Comparison of ENCODE assay signal across 18 mouse cellular contexts in the genomic region with DNA sequence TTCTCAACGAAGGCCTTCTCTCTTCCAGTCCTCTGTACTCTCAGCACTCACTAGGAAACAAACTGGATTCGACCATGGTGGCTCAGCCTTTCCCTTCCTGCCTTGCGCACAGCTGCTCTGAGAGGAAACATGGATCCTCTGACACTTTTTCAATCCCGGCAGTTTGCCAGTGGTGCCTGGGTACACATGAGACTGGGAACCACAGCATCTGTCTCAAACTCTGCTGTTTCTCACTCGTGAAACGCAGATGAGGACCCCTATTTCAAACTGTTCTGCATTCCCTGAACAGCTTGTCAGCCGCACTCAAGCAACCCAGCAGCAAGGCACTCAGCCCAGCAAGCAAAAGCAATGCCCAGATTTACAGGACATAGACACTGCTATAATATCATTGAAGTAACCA.
A peak's percentile ranks its signal among the peaks of the same experiment; 100 is the strongest.
DNase-seq lines count a peak whose midpoint lies in the region; ATAC-seq and TF ChIP-seq lines count a peak whose summit lies in the region.
"Had no signal": no experiment of that assay in that cellular context is flagged by ENCODE, and none has a peak within 500 bp of the region (broad histone marks: within the 10 kb centered on the region; RNA-seq: fewer than 3 reads in every experiment).

No protein-coding gene starts in this region.

- no peaks in the 10 kb centered on the region for H3K4me1 ChIP-seq in forebrain, postnatal 0 days (ENCODE audit: insufficient read depth)
- H3K4me1 ChIP-seq in forebrain, embryonic 11.5 days (replicated peaks; ENCODE audit: control insufficient read depth, insufficient read depth, low read length): no peaks in the 10 kb centered on the region
- H3K4me1 ChIP-seq: embryonic facial prominence, embryonic 12.5 days; forebrain, embryonic 13.5 days; heart, embryonic 10.5 days; hindbrain, embryonic 13.5 days had no signal

- H3K27me3 ChIP-seq in forebrain, postnatal 0 days (ENCODE audit: insufficient read depth, low read length): no peaks in the 10 kb centered on the region
- H3K27me3 ChIP-seq in forebrain, embryonic 11.5 days (ENCODE audit: control insufficient read depth, insufficient read depth, low read length): no peaks in the 10 kb centered on the region
- H3K27me3 ChIP-seq: embryonic facial prominence, embryonic 12.5 days; forebrain, embryonic 13.5 days; hindbrain, embryonic 13.5 days had no signal

- no peak overlapping the region for H3K9ac ChIP-seq in forebrain, postnatal 0 days
- H3K9ac ChIP-seq in forebrain, embryonic 11.5 days (ENCODE audit: low read length): no peak overlapping the region
- H3K9ac ChIP-seq: embryonic facial prominence, embryonic 12.5 days; forebrain, embryonic 13.5 days; hindbrain, embryonic 13.5 days had no signal

- peak; percentile 35 for DNase-seq in forebrain, postnatal 0 days
- no peak for DNase-seq in forebrain, embryonic 11.5 days (ENCODE audit: low spot score)
- peak; percentile 30 to 41 for DNase-seq in layer of hippocampus, postnatal 14 days (ENCODE audit: low spot score in 2 of 2)
- DNase-seq in layer of hippocampus, adult 9-11 months: no peak
- peak; percentile 73 to 78 for DNase-seq in right cerebral cortex, postnatal 10 days (ENCODE audit: low spot score in 2 of 2)
- DNase-seq in right cerebral cortex, adult 2 months (ENCODE audit: low spot score in 2 of 2): no peak
- no peak for DNase-seq in ovary, postnatal 10 days (ENCODE audit: low spot score)
- DNase-seq: adrenal gland, postnatal 10 days; cerebellum, adult 11-12 months; cerebellum, adult 9-10 months; cerebellum, postnatal 25 days; gastrocnemius, postnatal 36 days; heart, adult 18-20 months; heart, postnatal 10 days had no signal

- no peaks in the 10 kb centered on the region for H3K36me3 ChIP-seq in forebrain, postnatal 0 days (ENCODE audit: insufficient read depth)
- H3K36me3 ChIP-seq in forebrain, embryonic 11.5 days (ENCODE audit: control insufficient read depth, insufficient read depth, low read length): no peaks in the 10 kb centered on the region
- H3K36me3 ChIP-seq: embryonic facial prominence, embryonic 12.5 days; heart, embryonic 10.5 days; hindbrain, embryonic 13.5 days had no signal

- ATAC-seq in forebrain, postnatal 0 days: peak; percentile 58
- ATAC-seq in forebrain, embryonic 11.5 days (replicated peaks; ENCODE audit: low FRiP score): no peak
- ATAC-seq: forebrain, embryonic 13.5 days had no signal

- 79% methylated on average over 7 of the region's 7 CpGs for WGBS in forebrain, postnatal 0 days
- WGBS in forebrain, embryonic 11.5 days: 82% methylated on average over 7 of the region's 7 CpGs

- H3K9me3 ChIP-seq in forebrain, postnatal 0 days (ENCODE audit: low read length): no peaks in the 10 kb centered on the region
- no peaks in the 10 kb centered on the region for H3K9me3 ChIP-seq in forebrain, embryonic 11.5 days (ENCODE audit: control insufficient read depth, low read length)
- H3K9me3 ChIP-seq: embryonic facial prominence, embryonic 12.5 days; forebrain, embryonic 13.5 days; heart, embryonic 10.5 days; hindbrain, embryonic 13.5 days had no signal

- no peak overlapping the region for H3K4me3 ChIP-seq in forebrain, postnatal 0 days (ENCODE audit: low read depth, low read length)
- no peak overlapping the region for H3K4me3 ChIP-seq in forebrain, embryonic 11.5 days (ENCODE audit: low read depth, low read length)
- H3K4me3 ChIP-seq: embryonic facial prominence, embryonic 12.5 days; forebrain, embryonic 13.5 days; heart, embryonic 10.5 days; hindbrain, embryonic 13.5 days had no signal

- no peak overlapping the region for H3K4me2 ChIP-seq in forebrain, postnatal 0 days (ENCODE audit: low read depth)
- no peak overlapping the region for H3K4me2 ChIP-seq in forebrain, embryonic 11.5 days (ENCODE audit: low read depth, low read length, severe bottlenecking)
- H3K4me2 ChIP-seq: embryonic facial prominence, embryonic 12.5 days; forebrain, embryonic 13.5 days; hindbrain, embryonic 13.5 days had no signal

- TF ChIP-seq CTCF in forebrain, postnatal 0 days (IDR thresholded peaks at IDR 0.05; ENCODE audit: low read depth): no peak

- no peak overlapping the region for H3K27ac ChIP-seq in forebrain, postnatal 0 days (ENCODE audit: low read depth, low read length)
- H3K27ac ChIP-seq in forebrain, embryonic 11.5 days (ENCODE audit: low read depth, low read length): no peak overlapping the region
- H3K27ac ChIP-seq: embryonic facial prominence, embryonic 12.5 days; forebrain, embryonic 13.5 days; heart, embryonic 10.5 days; hindbrain, embryonic 13.5 days had no signal

Comparison
In these comparisons a context has a peak if more than half of its experiments do, and no peak if none do; other contexts are left out.
1. DNase-seq: peak in forebrain, postnatal 0 days (single experiment), layer of hippocampus, postnatal 14 days (2 of 2) and right cerebral cortex, postnatal 10 days (2 of 2); none in forebrain, embryonic 11.5 days (single experiment), layer of hippocampus, adult 9-11 months (single experiment), right cerebral cortex, adult 2 months (0 of 2) and ovary, postnatal 10 days (single experiment).